11 mouse cellular contexts compared by ENCODE assay signal in the genomic region with DNA sequence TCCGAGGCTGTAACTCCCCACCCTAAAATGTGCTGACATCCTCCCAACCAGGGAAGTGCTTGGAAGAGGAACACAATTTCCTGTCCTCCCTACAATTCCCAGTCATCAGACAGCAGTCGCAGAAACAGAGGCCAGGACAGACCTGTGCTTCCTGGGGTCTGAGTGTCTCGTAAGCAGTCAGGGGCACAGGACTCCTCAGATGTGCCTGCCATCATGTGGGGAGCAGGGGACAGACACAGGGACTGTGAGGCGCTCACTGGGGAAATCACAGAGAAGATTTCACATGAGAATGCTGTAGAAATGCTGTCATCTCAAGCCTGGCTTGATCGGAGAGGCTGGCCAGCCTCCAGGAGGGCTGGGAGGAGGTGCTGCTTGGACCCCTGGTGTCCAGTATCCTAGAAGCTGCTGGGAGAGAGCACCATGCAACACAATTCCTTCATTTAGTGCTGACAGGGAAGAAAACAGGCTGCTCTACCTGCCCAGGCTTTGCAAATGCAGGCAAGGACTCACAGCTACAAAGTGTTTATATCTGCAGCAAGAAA.
"Had no signal": no experiment of that assay in that cellular context is flagged by ENCODE, and none has a peak within 500 bp of the region (broad histone marks: within the 10 kb centered on the region; RNA-seq: fewer than 3 reads in every experiment).

No protein-coding gene starts in this region.

- H3K4me3 ChIP-seq: left cerebral cortex, adult 2 months; limb, embryonic 10.5 days; liver, embryonic 15.5 days; midbrain, embryonic 13.5 days; stomach, embryonic 15.5 days had no signal

- H3K27ac ChIP-seq: left cerebral cortex, adult 2 months; limb, embryonic 10.5 days; liver, embryonic 15.5 days; midbrain, embryonic 13.5 days; stomach, embryonic 15.5 days had no signal

- H3K9ac ChIP-seq: liver, embryonic 15.5 days; midbrain, embryonic 13.5 days; stomach, embryonic 15.5 days had no signal

- DNase-seq: kidney, postnatal 14 days; lung, adult 2 months; right cerebral cortex, postnatal 14 days; thymus, adult 2 months; thymus, postnatal 25 days had no signal

- H3K27me3 ChIP-seq: liver, embryonic 15.5 days; midbrain, embryonic 13.5 days; stomach, embryonic 15.5 days had no signal

- H3K4me2 ChIP-seq: liver, embryonic 11.5 days; liver, embryonic 15.5 days; midbrain, embryonic 13.5 days; stomach, embryonic 15.5 days had no signal

- H3K36me3 ChIP-seq: limb, embryonic 10.5 days; liver, embryonic 15.5 days; stomach, embryonic 15.5 days had no signal

- ATAC-seq: midbrain, embryonic 13.5 days had no signal

- H3K9me3 ChIP-seq: limb, embryonic 10.5 days; liver, embryonic 15.5 days; midbrain, embryonic 13.5 days; stomach, embryonic 15.5 days had no signal
